Mouse (Mus musculus) heart, postnatal 0 days (tissue): Measurements from ENCODE around the gene Myo10. TPM values are rescaled to one million over a fixed set of nuclear protein-coding genes. Genes with fewer than 3 reads are reported as not detected.

Source experiments
- ATAC-seq: fragments of 200-750 bp; cut with Nextera tagmentation; 2 replicates; pipeline ENCODE4 v1.8.0; 2017; ENCODE audit warnings: low read depth, moderate number of reproducible peaks, moderate library complexity; ENCODE audit not compliant: insufficient read depth
- DNase-seq: peaks from one replicate; pipeline ENCODE4 v3.0.0-alpha.2; 2016; ENCODE audit warnings: low spot score
- H3K27ac ChIP-seq: fragments of 300-500 bp; sonication (generic); 2 replicates; pipeline ENCODE4 v1.5.1; 2014; ENCODE audit warnings: low read depth, mild to moderate bottlenecking
- H3K27me3 ChIP-seq: fragments of 300-500 bp; sonication (generic); 2 replicates; pipeline ENCODE4 v1.6.1; 2014; ENCODE audit warnings: low read length, mixed read lengths; ENCODE audit not compliant: control insufficient read depth, insufficient read depth
- H3K36me3 ChIP-seq: fragments of 300-500 bp; sonication (generic); replicated peaks from 2 replicates; pipeline ENCODE4 v1.6.1; 2014; ENCODE audit warnings: low read length, mixed read lengths; ENCODE audit not compliant: control insufficient read depth, insufficient read depth
- H3K4me1 ChIP-seq: fragments of 300-500 bp; sonication (generic); 2 replicates; pipeline ENCODE4 v1.6.1; 2014; ENCODE audit warnings: antibody characterized with exemption; ENCODE audit not compliant: control insufficient read depth, insufficient read depth
- H3K4me2 ChIP-seq: fragments of 300-500 bp; sonication (generic); 2 replicates; pipeline ENCODE4 v1.6.1; 2014; ENCODE audit warnings: low read depth, mild to moderate bottlenecking, low read length, moderate library complexity
- H3K4me3 ChIP-seq: fragments of 300-500 bp; sonication (generic); 2 replicates; pipeline ENCODE4 v1.5.1; 2014; ENCODE audit warnings: low read depth, low read length
- H3K9ac ChIP-seq: fragments of 300-500 bp; sonication (generic); replicated peaks from 2 replicates; pipeline ENCODE4 v1.6.1; 2014; ENCODE audit warnings: low read depth, low read length, mixed read lengths
- H3K9me3 ChIP-seq: fragments of 300-500 bp; sonication (generic); replicated peaks from 2 replicates; pipeline ENCODE4 v1.6.1; 2016; ENCODE audit warnings: low read length; ENCODE audit not compliant: control insufficient read depth
- CTCF ChIP-seq: IDR thresholded peaks from 2 replicates; pipeline ENCODE4 v1.5.1; 2016; ENCODE audit warnings: antibody characterized with exemption, control low read depth, low read depth
- EP300 ChIP-seq: IDR thresholded peaks from 2 replicates; pipeline ENCODE4 v1.6.1; 2016; ENCODE audit warnings: antibody characterized with exemption, low read depth
- WGBS: fragments of 180-500 bp; shearing (Covaris S2); extraction: QIAGEN DNeasy Blood & Tissue Kit; methylation state at CpG from one replicate; pipeline ENCODE4 v1.1.7; 2014; 5-methylcytosine and 5-hydroxymethylcytosine counted together
- polyA plus RNA-seq: library from polyadenylated mRNA; unstranded; fragments of >200 nt; fragmentation: Nextera tagmentation; extraction: Ambion mirVana; gene quantifications from 2 replicates; pipeline ENCODE4 v1.2.1, GENCODE M21; 2015
- total RNA-seq: library from RNA; depleted of rRNA; stranded (reverse); fragments of >200 nt; gene quantifications from 2 replicates; pipeline ENCODE4 v1.2.3, GENCODE M21; 2014; ENCODE audit warnings: low replicate concordance

Myo10 gene
- total and polyA plus RNA-seq, 2 experiments from 2014 or later: 6.2 to 7.6 TPM

- Histone ChIP-seq H3K9ac (no peak overlapping the region), H3K9me3 (no peaks in the 10 kb centered on the region), H3K4me2 (no peak overlapping the region), H3K4me1 (peaks cover 7% of the 10 kb centered on the region; the same call in 1 of the 2 replicates), H3K4me3 (no peak overlapping the region), H3K27me3 (no peaks in the 10 kb centered on the region), H3K36me3 (no peaks in the 10 kb centered on the region), H3K27ac (no peak overlapping the region)
- no peak for TF ChIP-seq CTCF
- no peak for TF ChIP-seq EP300
- WGBS: 83% methylated on average over 2 of the region's 2 CpGs
- ATAC-seq (no peak), DNase-seq (no peak)
Observed at GRCm38 (mm10) chr15:25761049-25761448, 138.7 kb downstream of the Myo10 start.

- Histone ChIP-seq H3K9me3 (no peaks in the 10 kb centered on the region), H3K27ac (no peak overlapping the region), H3K36me3 (no peaks in the 10 kb centered on the region), H3K4me2 (no peak overlapping the region), H3K4me3 (no peak overlapping the region), H3K9ac (no peak overlapping the region), H3K4me1 (peaks cover 7% of the 10 kb centered on the region; the same call in 1 of the 2 replicates), H3K27me3 (no peaks in the 10 kb centered on the region)
- 54% methylated on average over 8 of the region's 8 CpGs for WGBS
- no peak for DNase-seq
- no peak for TF ChIP-seq CTCF
- TF ChIP-seq EP300: no peak
- no peak for ATAC-seq
Observed at GRCm38 (mm10) chr15:25761800-25762211, 139.5 kb downstream of the Myo10 start.

- Histone ChIP-seq H3K4me3 (no peak overlapping the region), H3K27me3 (no peaks in the 10 kb centered on the region), H3K9me3 (no peaks in the 10 kb centered on the region), H3K4me2 (no peak overlapping the region), H3K36me3 (no peaks in the 10 kb centered on the region), H3K27ac (no peak overlapping the region), H3K4me1 (peaks cover 11% of the 10 kb centered on the region), H3K9ac (no peak overlapping the region)
- TF ChIP-seq EP300 (no peak), CTCF (no peak)
- ATAC-seq: no peak
- 52% methylated on average over 8 of the region's 8 CpGs for WGBS
- no peak for DNase-seq
Observed at GRCm38 (mm10) chr15:25762306-25762705, 140.0 kb downstream of the Myo10 start.

GRCm38 (mm10) chr15:25763106-25763505 is 140.8 kb downstream of the Myo10 start:
- 73% methylated on average over 7 of the region's 7 CpGs for WGBS
- no peaks in the 10 kb centered on the region for H3K36me3 ChIP-seq
- no peaks in the 10 kb centered on the region for H3K27me3 ChIP-seq
- H3K4me2 ChIP-seq: no peak overlapping the region
- DNase-seq: no peak
- H3K27ac ChIP-seq: no peak overlapping the region
- no peak overlapping the region for H3K4me3 ChIP-seq
- TF ChIP-seq EP300 (no peak), CTCF (no peak)
- H3K9ac ChIP-seq: no peak overlapping the region
- H3K4me1 ChIP-seq: peaks cover 17% of the 10 kb centered on the region
- H3K9me3 ChIP-seq: no peaks in the 10 kb centered on the region
- no peak for ATAC-seq

- TF ChIP-seq EP300 (no peak), CTCF (no peak)
- DNase-seq (no peak), ATAC-seq (peak; percentile 27; the same call in 1 of the 2 replicates)
- H3K27me3 ChIP-seq: no peaks in the 10 kb centered on the region
- 0 out of 2 replicates have a peak overlapping the region, but pooled peaks have one; percentile 33 for H3K27ac ChIP-seq
- H3K9ac ChIP-seq: no peak overlapping the region
- H3K4me1 ChIP-seq: peaks cover 31% of the 10 kb centered on the region
- no peak overlapping the region for H3K4me3 ChIP-seq
- 65% methylated on average over 13 of the region's 13 CpGs for WGBS
- no peaks in the 10 kb centered on the region for H3K36me3 ChIP-seq
- H3K4me2 ChIP-seq: no peak overlapping the region
- no peaks in the 10 kb centered on the region for H3K9me3 ChIP-seq
Observed at GRCm38 (mm10) chr15:25764653-25765352, 142.5 kb downstream of the Myo10 start.

GRCm38 (mm10) chr15:25767777-25768176 is 145.5 kb downstream of the Myo10 start:
- no peaks in the 10 kb centered on the region for H3K36me3 ChIP-seq
- no peaks in the 10 kb centered on the region for H3K27me3 ChIP-seq
- H3K9me3 ChIP-seq: no peaks in the 10 kb centered on the region
- H3K27ac ChIP-seq: peak overlapping the region; percentile 86
- WGBS: 18% methylated on average over 6 of the region's 6 CpGs
- DNase-seq (peak; percentile 83), ATAC-seq (peak; percentile 68; the same call in 1 of the 2 replicates)
- no peak overlapping the region for H3K9ac ChIP-seq
- TF ChIP-seq EP300 (no peak), CTCF (no peak)
- H3K4me3 ChIP-seq: no peak overlapping the region
- H3K4me1 ChIP-seq: peaks cover 31% of the 10 kb centered on the region
- H3K4me2 ChIP-seq: no peak overlapping the region
